Mouse (Mus musculus) MEL (cell line): ENCODE measurements at regions not wholly inside any gene's neighbourhood (a gene's known extent, or its start where the extent isn't known, plus 50 kb on each side); places are given as distances from the start of the nearest gene placed in this dataset.

Source experiments
- DNase-seq: peaks from one replicate; pipeline ENCODE4 v3.0.0; 2011; ENCODE audit warnings: low read depth, low spot score
- H3K27ac ChIP-seq: 2 replicates; pipeline ENCODE4 v1.5.1; 2012; ENCODE audit warnings: low read depth, mild to moderate bottlenecking, control low read depth, low read length, moderate library complexity; ENCODE audit not compliant: control insufficient read depth
- H3K27me3 ChIP-seq, 2 experiments: fragments of 150-350 bp in 1 of 2; sonication (generic) in 1 of 2; 2 replicates each; pipeline ENCODE4 v1.6.1; 2012; ENCODE audit warnings: low read length in 2 of 2, mild to moderate bottlenecking in 2 of 2, improper control_type of control experiment in 1 of 2, moderate library complexity in 1 of 2; ENCODE audit not compliant: insufficient read depth in 2 of 2, control insufficient read depth in 1 of 2
- H3K36me3 ChIP-seq, 2 experiments: 2 replicates each; pipeline ENCODE4 v1.6.1; 2012 to 2014; ENCODE audit warnings: low read length in 2 of 2, improper control_type of control experiment in 1 of 2, inconsistent platforms in 1 of 2, mild to moderate bottlenecking in 1 of 2; ENCODE audit not compliant: insufficient read depth in 2 of 2, control insufficient read depth in 1 of 2
- H3K4me1 ChIP-seq, 2 experiments: fragments of 150-350 bp in 1 of 2; sonication (generic) in 1 of 2; 2 replicates each; pipeline ENCODE4 v1.6.1; 2012; ENCODE audit warnings: low read length in 2 of 2, improper control_type of control experiment in 1 of 2, mild to moderate bottlenecking in 1 of 2; ENCODE audit not compliant: insufficient read depth in 2 of 2, control insufficient read depth in 1 of 2
- H3K4me3 ChIP-seq, 2 experiments: fragments of 150-350 bp in 1 of 2; sonication (generic) in 1 of 2; 2 replicates each; pipeline ENCODE4 v1.5.1; 2012; ENCODE audit warnings: low read depth in 2 of 2, low read length in 2 of 2, mild to moderate bottlenecking in 2 of 2, moderate library complexity in 2 of 2, control low read depth in 1 of 2, improper control_type of control experiment in 1 of 2; ENCODE audit not compliant: control insufficient read depth in 1 of 2, insufficient read depth in 1 of 2
- H3K79me2 ChIP-seq: 2 replicates; pipeline ENCODE4 v1.6.1; 2012; ENCODE audit warnings: mild to moderate bottlenecking, low read length, moderate library complexity; ENCODE audit not compliant: control insufficient read depth, poor library complexity, insufficient read depth
- H3K9ac ChIP-seq: 2 replicates; pipeline ENCODE4 v1.6.1; 2012; ENCODE audit warnings: low read depth, mild to moderate bottlenecking, control low read depth, low read length, moderate library complexity; ENCODE audit not compliant: control insufficient read depth, poor library complexity, severe bottlenecking
- H3K9me3 ChIP-seq: fragments of 150-350 bp; sonication (generic); replicated peaks from 2 replicates; pipeline ENCODE4 v1.6.1; 2012; ENCODE audit warnings: mild to moderate bottlenecking, low read length, improper control_type of control experiment, moderate library complexity; ENCODE audit not compliant: insufficient read depth
- CHD1 ChIP-seq: IDR thresholded peaks from 2 replicates; pipeline ENCODE4 v1.6.1; 2012; ENCODE audit warnings: low read depth, mild to moderate bottlenecking, inconsistent platforms, low read length, improper control_type of control experiment
- CHD2 ChIP-seq: IDR thresholded peaks from 2 replicates; pipeline ENCODE4 v1.6.1; 2011; ENCODE audit warnings: low read length, improper control_type of control experiment
- EP300 ChIP-seq, 2 experiments: IDR thresholded peaks; 2 replicates each; pipeline ENCODE4 v1.6.1; 2011; ENCODE audit warnings: improper control_type of control experiment in 2 of 2, low read length in 2 of 2, low read depth in 1 of 2, mild to moderate bottlenecking in 1 of 2
- ETS1 ChIP-seq: IDR thresholded peaks from 2 replicates; pipeline ENCODE4 v1.6.1; 2012; ENCODE audit warnings: low read depth, mild to moderate bottlenecking, inconsistent platforms, low read length, improper control_type of control experiment, moderate library complexity
- GATA1 ChIP-seq: IDR thresholded peaks from 2 replicates; pipeline ENCODE4 v1.6.1; 2011; ENCODE audit warnings: low read depth, low read length, improper control_type of control experiment
- MAFK ChIP-seq: IDR thresholded peaks from 2 replicates; pipeline ENCODE4 v1.6.1; 2011; ENCODE audit warnings: low read depth, mild to moderate bottlenecking, low read length, improper control_type of control experiment, borderline replicate concordance
- MAX ChIP-seq: IDR thresholded peaks from 2 replicates; pipeline ENCODE4 v1.6.1; 2011; ENCODE audit warnings: low read length, improper control_type of control experiment
- MAZ ChIP-seq: IDR thresholded peaks from 2 replicates; pipeline ENCODE4 v1.6.1; 2012; ENCODE audit warnings: low read depth, mild to moderate bottlenecking, inconsistent platforms, low read length, improper control_type of control experiment
- MXI1 ChIP-seq: IDR thresholded peaks from 2 replicates; pipeline ENCODE4 v1.6.1; 2011; ENCODE audit warnings: mild to moderate bottlenecking, low read depth, low read length, improper control_type of control experiment
- MYB ChIP-seq: IDR thresholded peaks from 2 replicates; pipeline ENCODE4 v1.6.1; 2011; ENCODE audit warnings: mild to moderate bottlenecking, low read depth, low read length, improper control_type of control experiment
- MYC ChIP-seq: IDR thresholded peaks from 2 replicates; pipeline ENCODE4 v1.6.1; 2011; ENCODE audit warnings: low read depth, mild to moderate bottlenecking, low read length, improper control_type of control experiment, moderate library complexity
- NELFE ChIP-seq: IDR thresholded peaks from 2 replicates; pipeline ENCODE4 v1.6.1; 2011; ENCODE audit warnings: low read depth, low read length, improper control_type of control experiment
- POLR2AphosphoS2 ChIP-seq: IDR thresholded peaks from 2 replicates; pipeline ENCODE4 v1.6.1; 2011; ENCODE audit warnings: low read length, improper control_type of control experiment
- RAD21 ChIP-seq: IDR thresholded peaks from 2 replicates; pipeline ENCODE4 v1.6.1; 2011; ENCODE audit warnings: mild to moderate bottlenecking, low read depth, low read length, improper control_type of control experiment
- RCOR1 ChIP-seq: IDR thresholded peaks from 2 replicates; pipeline ENCODE4 v1.6.1; 2012; ENCODE audit warnings: low read depth, mild to moderate bottlenecking, inconsistent platforms, low read length, improper control_type of control experiment
- SIN3A ChIP-seq: IDR thresholded peaks from 2 replicates; pipeline ENCODE4 v1.6.1; 2012; ENCODE audit warnings: low read length, improper control_type of control experiment, inconsistent platforms
- TAL1 ChIP-seq: IDR thresholded peaks from 2 replicates; pipeline ENCODE4 v1.6.1; 2012; ENCODE audit warnings: mild to moderate bottlenecking, inconsistent platforms, low read length, moderate library complexity, mixed read lengths
- TCF12 ChIP-seq: IDR thresholded peaks from 2 replicates; pipeline ENCODE4 v1.6.1; 2014; ENCODE audit warnings: low read depth, mild to moderate bottlenecking, inconsistent platforms, low read length, improper control_type of control experiment, moderate library complexity
- USF1 ChIP-seq: IDR thresholded peaks from 2 replicates; pipeline ENCODE4 v1.6.1; 2014; ENCODE audit warnings: low read depth, mild to moderate bottlenecking, inconsistent platforms, low read length, improper control_type of control experiment, moderate library complexity
- ZNF384 ChIP-seq: IDR thresholded peaks from 2 replicates; pipeline ENCODE4 v1.6.1; 2012; ENCODE audit warnings: low read depth, mild to moderate bottlenecking, inconsistent platforms, low read length, improper control_type of control experiment

DNA sequence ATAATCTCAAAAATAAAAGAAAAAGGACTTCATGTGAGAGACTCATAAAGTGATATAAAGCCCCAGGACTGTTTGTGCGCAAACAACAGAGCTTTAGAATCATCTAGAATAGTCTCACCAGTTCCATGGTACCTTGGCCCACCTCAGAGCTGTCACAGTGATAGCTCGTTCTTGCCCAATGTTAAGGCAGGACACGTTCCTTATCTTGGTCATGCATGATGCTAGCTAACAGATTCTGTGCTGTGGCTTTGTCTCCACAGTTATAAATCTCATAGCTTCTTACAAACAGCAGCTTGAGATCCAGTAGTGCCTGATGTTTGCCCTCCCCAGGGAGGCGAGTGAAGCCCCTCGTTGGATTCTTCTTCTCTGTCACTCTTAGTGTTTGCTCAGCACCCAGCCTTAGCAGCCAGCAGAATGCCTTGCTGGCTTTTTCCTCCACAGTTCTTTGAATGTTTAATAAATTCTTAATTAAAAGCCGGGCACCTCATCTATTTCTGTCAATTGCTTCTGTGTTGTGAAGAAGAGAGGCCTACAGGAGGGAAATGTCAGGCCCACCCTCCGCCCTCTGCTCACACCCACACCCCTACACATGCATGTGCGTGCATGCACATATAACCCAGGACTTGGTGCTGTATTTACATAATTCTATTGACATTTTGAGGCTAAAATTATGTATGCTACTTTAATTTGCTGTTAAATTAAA is 515.6 kb upstream of the Fam160b2 start:
- Histone ChIP-seq H3K27ac (no peak overlapping the region), H3K9me3 (no peaks in the 10 kb centered on the region), H3K4me3 (no peak overlapping the region), H3K9ac (no peak overlapping the region), H3K27me3 (no peaks in the 10 kb centered on the region), H3K4me1 (peaks cover 0 to 10% of the 10 kb centered on the region in 2 experiments; a peak in 3 of 4 replicates), H3K36me3 (peaks cover 0 to 6% of the 10 kb centered on the region in 2 experiments; a peak in 2 of 4 replicates), H3K79me2 (no peaks in the 10 kb centered on the region)
- DNase-seq, result peak; percentile 32
- TF ChIP-seq MYB, result no peak
- no peak for TF ChIP-seq MYC
- TF ChIP-seq GATA1, result peak; percentile 47
- TF ChIP-seq RCOR1, result 0 out of 2 replicates have a peak, but pooled peaks have one; percentile 49
- no peak for TF ChIP-seq SIN3A
- peak; percentile 15 to 28; a peak in 1 of 4 replicates for TF ChIP-seq EP300 (IDR thresholded peaks at IDR 0.05; ENCODE audit: low read depth in 1 of 2, low read length in 2 of 2)
- TF ChIP-seq TCF12, result no peak

DNA sequence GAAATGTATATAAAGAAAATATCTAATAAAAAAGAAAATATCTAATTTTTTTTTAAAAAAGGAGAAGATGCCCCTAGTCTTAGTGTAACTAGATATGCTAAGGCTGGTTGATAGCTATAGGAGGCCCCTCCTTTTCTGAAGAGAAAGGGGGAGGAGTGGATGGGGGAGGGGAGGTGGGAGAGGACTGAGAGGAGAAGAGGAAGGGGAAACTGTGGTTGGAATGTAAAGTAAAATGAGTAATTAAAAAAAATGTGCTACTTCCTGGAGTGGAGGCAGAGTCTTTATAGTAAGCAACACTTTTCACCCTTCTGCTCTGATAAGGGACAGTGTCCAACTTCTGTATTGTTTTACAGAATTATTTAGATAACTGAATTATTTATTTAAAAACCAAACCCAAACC is 513.6 kb upstream of the Fam160b2 start:
- peak; percentile 49 for TF ChIP-seq GATA1
- no peak for TF ChIP-seq NELFE
- TF ChIP-seq EP300 (IDR thresholded peaks at IDR 0.05; ENCODE audit: low read depth in 1 of 2, low read length in 2 of 2), result peak; percentile 37 to 38; a peak in 2 of 4 replicates
- TF ChIP-seq ZNF384, result peak; percentile 82
- peak; percentile 50 for TF ChIP-seq CHD2
- peak; percentile 48; the same call in 1 of the 2 replicates for TF ChIP-seq MAZ
- H3K27ac ChIP-seq, result peak overlapping the region; percentile 57; the same call in 1 of the 2 replicates
- H3K36me3 ChIP-seq, result peaks cover 0 to 6% of the 10 kb centered on the region in 2 experiments; a peak in 2 of 4 replicates
- no peaks in the 10 kb centered on the region for H3K27me3 ChIP-seq
- H3K9ac ChIP-seq, result no peak overlapping the region
- DNase-seq, result peak; percentile 82
- H3K9me3 ChIP-seq, result no peaks in the 10 kb centered on the region
- H3K79me2 ChIP-seq, result no peaks in the 10 kb centered on the region
- H3K4me3 ChIP-seq, result no peak overlapping the region
- H3K4me1 ChIP-seq, result peaks cover 0 to 7% of the 10 kb centered on the region in 2 experiments; a peak in 3 of 4 replicates

DNA sequence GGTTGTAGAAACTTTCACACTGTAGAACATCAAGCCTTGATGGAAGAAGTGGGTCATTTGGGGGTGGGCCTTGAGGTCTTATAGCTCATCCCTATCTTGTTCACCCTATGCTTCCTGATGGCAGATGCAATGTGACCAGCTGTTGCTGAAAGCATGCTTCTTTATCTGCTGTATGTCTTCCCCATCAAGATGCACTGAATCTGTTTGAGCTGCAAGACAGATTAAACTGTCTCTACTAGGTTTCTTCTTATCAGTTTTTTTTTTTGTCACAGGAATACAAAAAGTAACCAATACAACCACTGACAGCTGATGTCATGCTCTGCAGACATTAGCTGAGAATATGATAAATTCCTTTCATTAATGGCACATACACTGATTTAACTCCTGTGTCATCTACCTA is 505.0 kb upstream of the Fam160b2 start:
- DNase-seq, result peak; percentile 33
- H3K9me3 ChIP-seq, result no peaks in the 10 kb centered on the region
- H3K4me3 ChIP-seq, result no peak overlapping the region
- no peak overlapping the region for H3K9ac ChIP-seq
- no peaks in the 10 kb centered on the region for H3K27me3 ChIP-seq
- TF ChIP-seq RCOR1 (no peak), GATA1 (peak; percentile 45; the same call in 1 of the 2 replicates), ETS1 (peak; percentile 69), ZNF384 (peak; percentile 74), MAFK (0 out of 2 replicates have a peak, but pooled peaks have one; percentile 4), TCF12 (peak; percentile 67), USF1 (no peak), MXI1 (peak; percentile 22; the same call in 1 of the 2 replicates), MAZ (no peak), MAX (peak; percentile 26; the same call in 1 of the 2 replicates), MYB (no peak), CHD1 (no peak), EP300 (IDR thresholded peaks at IDR 0.05; ENCODE audit: low read depth in 1 of 2, low read length in 2 of 2) (peak; percentile 58 to 60; a peak in 3 of 4 replicates), RAD21 (no peak), POLR2AphosphoS2 (no peak), TAL1 (0 out of 2 replicates have a peak, but pooled peaks have one; percentile 15), SIN3A (no peak)
- no peak overlapping the region for H3K27ac ChIP-seq
- H3K79me2 ChIP-seq, result no peaks in the 10 kb centered on the region
- H3K36me3 ChIP-seq, result peaks cover 0 to 9% of the 10 kb centered on the region in 2 experiments; a peak in 2 of 4 replicates
- H3K4me1 ChIP-seq, result no peaks in the 10 kb centered on the region; a peak in 1 of 4 replicates
